Comparison of ENCODE assay signal across 8 mouse cellular contexts in the genomic region with DNA sequence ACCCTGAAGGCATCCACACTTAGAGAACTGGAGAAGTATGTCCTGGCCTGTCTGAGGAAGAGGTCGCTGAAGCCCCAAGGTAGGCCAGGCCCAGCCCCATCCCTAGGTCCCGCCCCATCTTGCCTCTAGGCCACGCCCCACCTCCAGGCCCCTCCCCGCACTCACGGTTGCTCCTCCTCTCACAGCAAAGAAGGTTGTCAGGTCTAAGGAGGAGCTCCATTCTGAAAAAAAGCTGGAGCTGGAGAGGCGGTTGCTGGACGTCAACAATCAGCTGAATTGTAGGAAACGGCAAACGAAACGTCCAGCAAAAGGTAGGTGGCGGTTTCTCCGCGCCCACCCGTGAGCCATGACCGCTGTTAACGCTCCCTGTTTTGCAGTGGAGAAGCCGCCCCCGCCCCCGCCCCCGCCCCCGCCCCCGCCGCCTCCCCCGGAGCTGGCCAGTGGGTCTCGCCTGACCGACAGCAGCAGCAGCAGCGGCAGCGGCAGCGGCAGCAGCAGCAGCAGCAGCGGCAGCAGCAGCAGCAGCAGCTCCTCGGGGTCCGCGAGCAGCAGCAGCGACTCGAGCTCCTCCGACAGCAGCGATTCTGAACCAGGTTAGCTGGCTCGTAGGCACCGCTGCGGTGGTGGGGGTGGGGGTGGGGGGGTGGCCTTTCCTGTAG. TPM values are rescaled to one million over a fixed set of nuclear protein-coding genes. Genes with fewer than 3 reads are reported as not detected.
DNase-seq lines count a peak whose midpoint lies in the region; ATAC-seq lines count a peak whose summit lies in the region.

No protein-coding gene starts in this region.

- WGBS in hindbrain, embryonic 11.5 days = 3% methylated on average over 28 of the region's 40 CpGs

- H3K4me3 ChIP-seq in hindbrain, embryonic 11.5 days (ENCODE audit: low read depth, low read length) = peak overlapping the region; percentile 60

- peak overlapping the region; percentile 64 for H3K9ac ChIP-seq in hindbrain, embryonic 11.5 days (ENCODE audit: low read depth, low read length)

- H3K9me3 ChIP-seq in hindbrain, embryonic 11.5 days (ENCODE audit: control insufficient read depth, low read length) = no peaks in the 10 kb centered on the region

- H3K36me3 ChIP-seq in hindbrain, embryonic 11.5 days (ENCODE audit: control insufficient read depth, insufficient read depth, low read length) = no peaks in the 10 kb centered on the region

- DNase-seq in Muller cell, postnatal 12 days (ENCODE audit: inconsistent ontology term) = peak; percentile 94
- DNase-seq in cerebellum, adult 9-11 months = peak; percentile 90
- DNase-seq in frontal cortex, adult 2 months (ENCODE audit: extremely low spot score in 1 of 2, low spot score in 1 of 2) = peak; percentile 73 to 92
- peak; percentile 86 for DNase-seq in hindbrain, embryonic 11.5 days (ENCODE audit: low spot score)
- DNase-seq in layer of hippocampus, postnatal 10 days (ENCODE audit: low spot score in 2 of 2) = peak; percentile 80 to 85
- DNase-seq in lung, postnatal 10 days = peak; percentile 94
- DNase-seq in ovary, postnatal 36 days (ENCODE audit: low spot score) = peak; percentile 89
- peak; percentile 95 for DNase-seq in thymus, postnatal 25 days

- peak overlapping the region; percentile 45 for H3K4me2 ChIP-seq in hindbrain, embryonic 11.5 days (replicated peaks; ENCODE audit: low read depth, low read length)

- peak; percentile 98 for ATAC-seq in hindbrain, embryonic 11.5 days (ENCODE audit: low FRiP score)

- peak overlapping the region; percentile 58; the same call in 1 of the 2 replicates for H3K27ac ChIP-seq in hindbrain, embryonic 11.5 days (ENCODE audit: low read depth, low read length)

- no peaks in the 10 kb centered on the region for H3K4me1 ChIP-seq in hindbrain, embryonic 11.5 days (replicated peaks; ENCODE audit: control insufficient read depth, insufficient read depth, low read length)

- H3K27me3 ChIP-seq in hindbrain, embryonic 11.5 days (ENCODE audit: control insufficient read depth, insufficient read depth, low read length) = no peaks in the 10 kb centered on the region

RNA-seq across cellular contexts. Expression of a gene that starts 28.6 kb away (rescaled TPM):
- 10.0 and 11.2 TPM in 2 replicates for polyA plus RNA-seq in frontal cortex, adult 2 months (2012; rRNA removed)
- 1.2 and 2.1 TPM in 2 replicates for polyA plus RNA-seq in hindbrain, embryonic 11.5 days (2014; fragmentation: Nextera tagmentation; extraction: Ambion mirVana)
- total RNA-seq in layer of hippocampus, postnatal 10 days (2021) = 10 to 100 TPM; 14.5 to 14.7 TPM

RNA-seq across cellular contexts. Expression of a gene that starts 43.0 kb away (rescaled TPM):
- 72.8 and 77.9 TPM in 2 replicates for polyA plus RNA-seq in frontal cortex, adult 2 months (2012; rRNA removed)
- 1.1 and 2.4 TPM in 2 replicates for polyA plus RNA-seq in hindbrain, embryonic 11.5 days (2014; fragmentation: Nextera tagmentation; extraction: Ambion mirVana)
- 10 to 100 TPM; 27.7 to 34.9 TPM for total RNA-seq in layer of hippocampus, postnatal 10 days (2021)

Comparison
In these comparisons a context has a peak if more than half of its experiments do, and no peak if none do; other contexts are left out.
1. Peak in every context shown above with its lines: DNase-seq, ATAC-seq, H3K4me3 ChIP-seq and H3K27ac ChIP-seq.
2. RNA of a gene that starts 43.0 kb away (polyA plus RNA-seq): 72.8 to 77.9 TPM in frontal cortex, adult 2 months; 1.1 to 2.4 TPM in hindbrain, embryonic 11.5 days; every median in the first group is over 10 times any median in the second.